Mouse (Mus musculus) liver, adult 2 months (tissue): ENCODE measurements at regions not wholly inside any gene's neighbourhood (a gene's known extent, or its start where the extent isn't known, plus 50 kb on each side); places are given as distances from the start of the nearest gene placed in this dataset.

Source experiments
- CTCF ChIP-seq: fragments of 200-500 bp; IDR thresholded peaks from 2 replicates; pipeline ENCODE4 v1.5.1; 2011; ENCODE audit warnings: low read depth, low read length, control low read depth
- POLR2A ChIP-seq: fragments of 200-500 bp; IDR thresholded peaks from 2 replicates; pipeline ENCODE4 v1.6.1; 2011; ENCODE audit warnings: low read length, control low read depth; ENCODE audit not compliant: insufficient read depth; ENCODE audit errors: extremely low read depth

DNA sequence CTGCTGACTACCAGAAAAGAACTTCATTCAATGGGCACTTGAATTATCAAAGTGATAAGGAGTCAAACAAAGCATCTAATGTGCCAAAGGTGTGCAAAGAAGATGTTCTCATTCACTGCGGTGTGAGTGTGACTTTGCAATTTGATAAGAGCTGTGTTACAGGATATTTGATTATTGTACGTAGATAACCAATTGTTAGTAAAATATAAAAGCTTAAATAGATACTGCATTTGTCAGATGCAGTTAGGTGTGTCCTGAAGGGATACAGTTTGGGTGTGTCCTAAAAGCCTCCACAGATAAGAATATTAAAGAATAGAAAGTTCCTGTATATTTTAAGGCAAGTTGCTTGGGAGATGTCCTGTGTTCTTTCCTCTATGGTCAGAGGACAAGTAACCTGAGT is 53.5 kb upstream of the Tmx4 start:
- TF ChIP-seq CTCF = no peak
- no peak for TF ChIP-seq POLR2A
